Mouse (Mus musculus) thymus, adult 2 months (tissue): ENCODE measurements around the gene Tunar. TPM values are rescaled to one million over a fixed set of nuclear protein-coding genes. Genes with fewer than 3 reads are reported as not detected.

Source experiments
- DNase-seq: peaks from one replicate; pipeline ENCODE4 v3.0.0; 2021
- H3K27ac ChIP-seq: fragments of 200-500 bp; 2 replicates; pipeline ENCODE4 v1.5.1; 2012; ENCODE audit warnings: low read length, control low read depth; ENCODE audit not compliant: control insufficient read depth, insufficient read depth
- H3K27me3 ChIP-seq: fragments of 200-500 bp; 2 replicates; pipeline ENCODE4 v1.6.1; 2012; ENCODE audit warnings: mild to moderate bottlenecking, low read length, moderate library complexity, mixed read lengths; ENCODE audit not compliant: control insufficient read depth, insufficient read depth
- H3K36me3 ChIP-seq: fragments of 200-500 bp; 2 replicates; pipeline ENCODE4 v1.6.1; 2012; ENCODE audit warnings: mild to moderate bottlenecking, low read length, moderate library complexity; ENCODE audit not compliant: control insufficient read depth, insufficient read depth
- H3K4me1 ChIP-seq: fragments of 200-500 bp; replicated peaks from 2 replicates; pipeline ENCODE4 v1.6.1; 2012; ENCODE audit warnings: low read length; ENCODE audit not compliant: control insufficient read depth, insufficient read depth
- H3K4me3 ChIP-seq: fragments of 200-500 bp; 2 replicates; pipeline ENCODE4 v1.5.1; 2012; ENCODE audit warnings: mild to moderate bottlenecking, low read length, control low read depth, moderate library complexity; ENCODE audit not compliant: control insufficient read depth, insufficient read depth
- CTCF ChIP-seq: fragments of 200-500 bp; IDR thresholded peaks from 2 replicates; pipeline ENCODE4 v1.5.1; 2012; ENCODE audit warnings: mild to moderate bottlenecking, control low read depth, low read length, moderate library complexity, borderline replicate concordance; ENCODE audit not compliant: control insufficient read depth, poor library complexity, insufficient read depth; ENCODE audit errors: extremely low read depth
- POLR2A ChIP-seq: fragments of 200-500 bp; IDR thresholded peaks from 2 replicates; pipeline ENCODE4 v1.6.1; 2012; ENCODE audit warnings: mild to moderate bottlenecking, low read length, control low read depth, moderate library complexity; ENCODE audit not compliant: control insufficient read depth, poor library complexity, insufficient read depth; ENCODE audit errors: extremely low read depth
- WGBS: fragments of 180-500 bp; shearing (Covaris S2); methylation state at CpG from one replicate; pipeline ENCODE4 v1.1.7; 2018; 5-methylcytosine and 5-hydroxymethylcytosine counted together
- polyA plus RNA-seq: library from polyadenylated mRNA; depleted of rRNA; stranded (reverse); fragments of >200 nt; gene quantifications from 2 replicates; pipeline ENCODE4 v1.2.3, GENCODE M21; 2012

Gene Tunar
- polyA plus RNA-seq, 1 experiment = 0.05 TPM

DNA sequence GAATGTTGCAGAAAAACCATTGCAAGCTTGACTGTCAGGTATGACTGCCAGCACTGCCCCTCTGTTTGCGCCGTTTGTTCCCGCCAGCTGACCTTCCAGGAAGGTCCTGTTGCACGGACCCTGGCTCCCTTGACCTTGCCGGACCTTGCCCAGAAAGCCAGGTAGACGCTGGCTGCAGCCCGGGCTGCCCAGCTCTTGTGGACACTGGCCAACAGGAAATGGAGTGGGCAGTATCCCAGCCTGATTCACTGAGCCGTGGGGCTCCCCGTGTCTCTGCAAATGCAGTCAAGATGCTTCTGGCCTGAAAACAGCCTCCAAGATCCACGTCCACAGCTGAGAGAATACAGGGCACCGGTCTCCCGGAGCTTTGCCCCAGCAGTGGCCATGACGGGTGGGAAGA is 13.6 kb downstream of the Tunar start:
- WGBS = 89% methylated on average over 13 of the region's 13 CpGs
- H3K4me3 ChIP-seq = no peak overlapping the region
- no peak overlapping the region for H3K27ac ChIP-seq
- no peaks in the 10 kb centered on the region for H3K27me3 ChIP-seq
- TF ChIP-seq POLR2A (no peak), CTCF (no peak)
- no peaks in the 10 kb centered on the region for H3K36me3 ChIP-seq
- H3K4me1 ChIP-seq = no peaks in the 10 kb centered on the region
- no peak for DNase-seq

DNA sequence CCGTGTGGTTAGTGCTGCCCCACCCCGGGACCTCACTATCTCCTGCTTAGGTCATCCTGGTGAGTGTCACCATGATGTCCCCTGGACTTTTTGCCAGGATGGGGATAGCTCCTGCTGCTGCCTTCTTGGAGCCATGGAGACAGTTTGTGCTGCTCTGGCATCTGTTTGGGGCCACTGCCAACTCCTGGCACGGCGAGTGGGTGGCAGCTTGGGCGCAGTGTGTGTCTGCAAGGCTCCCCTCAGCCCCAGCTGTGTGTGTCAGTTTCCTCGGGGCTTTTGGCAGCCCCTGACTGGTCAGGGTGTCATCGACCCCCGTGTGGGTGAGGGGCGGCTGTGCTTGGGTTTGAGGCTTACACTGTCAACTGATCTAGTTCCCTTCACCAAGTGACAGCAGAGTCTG is 20.6 kb downstream of the Tunar start:
- Histone ChIP-seq H3K4me1 (no peaks in the 10 kb centered on the region), H3K27ac (no peak overlapping the region), H3K27me3 (no peaks in the 10 kb centered on the region), H3K4me3 (no peak overlapping the region), H3K36me3 (no peaks in the 10 kb centered on the region)
- no peak for TF ChIP-seq POLR2A
- TF ChIP-seq CTCF = no peak
- 83% methylated on average over 9 of the region's 9 CpGs for WGBS
- no peak for DNase-seq

DNA sequence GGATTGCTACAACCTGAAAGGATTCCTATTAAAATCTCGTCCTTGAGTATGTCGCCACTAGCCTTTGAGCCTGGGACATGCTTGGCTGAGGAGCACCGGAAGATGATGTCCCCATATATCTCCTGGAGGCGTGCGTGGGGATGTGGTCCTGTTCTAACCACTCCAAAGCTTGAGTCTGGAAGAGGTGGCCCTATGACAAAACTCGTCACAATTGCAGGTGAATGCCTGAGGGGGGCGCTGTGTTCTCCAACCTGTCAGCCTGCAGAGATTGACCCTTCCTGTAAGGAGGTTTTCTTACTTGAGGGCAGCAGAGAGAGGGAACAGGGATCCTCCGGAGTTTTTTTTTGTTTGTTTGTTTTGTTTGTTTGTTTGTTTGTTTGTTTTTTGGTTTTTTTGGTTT is 21.1 kb downstream of the Tunar start:
- WGBS = 83% methylated on average over 8 of the region's 8 CpGs
- Histone ChIP-seq H3K27ac (no peak overlapping the region), H3K27me3 (no peaks in the 10 kb centered on the region), H3K4me1 (no peaks in the 10 kb centered on the region), H3K4me3 (no peak overlapping the region), H3K36me3 (no peaks in the 10 kb centered on the region)
- no peak for DNase-seq
- TF ChIP-seq CTCF = no peak
- TF ChIP-seq POLR2A = no peak

DNA sequence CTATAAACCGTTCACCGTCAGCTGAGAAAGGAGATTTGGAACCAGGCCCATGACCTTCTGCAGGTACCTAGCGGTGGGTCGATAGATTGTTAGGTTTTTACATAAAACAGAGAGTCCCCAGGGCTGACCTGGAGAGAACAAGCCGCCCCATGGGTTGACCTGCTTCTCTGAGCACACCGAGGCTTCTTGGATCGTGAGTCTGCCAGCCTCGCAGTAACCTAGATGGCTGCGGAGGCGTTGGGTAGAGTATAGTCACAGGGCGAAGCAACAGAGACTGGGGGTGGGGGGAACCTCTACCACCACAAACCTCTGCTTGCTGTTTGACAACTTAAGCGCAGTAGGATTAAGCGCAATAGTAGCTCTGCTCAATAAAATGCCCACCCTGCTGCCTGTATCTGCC is 23.1 kb downstream of the Tunar start:
- H3K4me1 ChIP-seq = no peaks in the 10 kb centered on the region
- no peak for DNase-seq
- TF ChIP-seq POLR2A (no peak), CTCF (no peak)
- H3K27me3 ChIP-seq = no peaks in the 10 kb centered on the region
- no peak overlapping the region for H3K4me3 ChIP-seq
- H3K36me3 ChIP-seq = no peaks in the 10 kb centered on the region
- 93% methylated on average over 13 of the region's 13 CpGs for WGBS
- no peak overlapping the region for H3K27ac ChIP-seq

DNA sequence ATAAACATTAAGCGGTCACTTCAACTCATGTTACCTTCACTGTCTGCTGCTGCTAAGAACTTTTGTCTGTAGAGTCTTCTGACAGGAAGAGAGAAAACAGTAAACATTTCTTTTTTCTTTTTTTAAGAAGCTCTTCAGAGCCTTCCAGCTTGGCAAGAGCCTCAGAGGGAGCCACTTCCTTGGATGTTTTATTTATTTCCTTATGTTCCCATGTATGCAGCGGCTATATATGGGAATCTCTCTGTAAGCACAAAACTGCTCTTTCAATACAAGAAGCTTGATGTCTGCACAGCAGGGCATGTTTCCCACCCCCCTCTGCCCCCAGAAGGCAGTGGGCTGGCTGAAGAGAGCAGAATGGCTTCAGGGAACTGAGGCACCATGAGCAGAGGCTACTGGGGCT is 30.0 kb downstream of the Tunar start:
- 87% methylated on average over 2 of the region's 2 CpGs for WGBS
- TF ChIP-seq POLR2A = no peak
- no peaks in the 10 kb centered on the region for H3K27me3 ChIP-seq
- no peaks in the 10 kb centered on the region for H3K4me1 ChIP-seq
- no peak overlapping the region for H3K4me3 ChIP-seq
- DNase-seq = no peak
- no peak overlapping the region for H3K27ac ChIP-seq
- H3K36me3 ChIP-seq = no peaks in the 10 kb centered on the region

DNA sequence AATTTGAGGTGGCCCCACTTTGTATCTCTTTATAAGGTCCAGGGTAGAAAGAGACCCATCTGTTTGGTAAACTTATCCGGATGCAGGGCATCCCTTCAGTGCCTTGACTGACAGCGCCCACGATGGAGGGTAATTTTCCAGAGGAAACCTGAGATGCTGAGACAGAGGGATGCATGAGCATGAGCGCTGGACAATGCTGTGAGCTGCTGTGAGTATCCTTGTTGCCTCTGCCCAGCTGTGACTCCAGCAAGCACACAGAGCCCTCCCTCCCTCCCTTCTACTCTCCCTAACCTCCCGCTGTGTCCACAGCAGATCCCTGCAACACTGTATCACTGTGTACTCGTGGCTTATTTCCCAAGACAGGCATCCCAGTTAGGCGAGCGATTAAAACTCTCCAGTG is 40.9 kb downstream of the Tunar start:
- WGBS = 91% methylated on average over 8 of the region's 8 CpGs

DNA sequence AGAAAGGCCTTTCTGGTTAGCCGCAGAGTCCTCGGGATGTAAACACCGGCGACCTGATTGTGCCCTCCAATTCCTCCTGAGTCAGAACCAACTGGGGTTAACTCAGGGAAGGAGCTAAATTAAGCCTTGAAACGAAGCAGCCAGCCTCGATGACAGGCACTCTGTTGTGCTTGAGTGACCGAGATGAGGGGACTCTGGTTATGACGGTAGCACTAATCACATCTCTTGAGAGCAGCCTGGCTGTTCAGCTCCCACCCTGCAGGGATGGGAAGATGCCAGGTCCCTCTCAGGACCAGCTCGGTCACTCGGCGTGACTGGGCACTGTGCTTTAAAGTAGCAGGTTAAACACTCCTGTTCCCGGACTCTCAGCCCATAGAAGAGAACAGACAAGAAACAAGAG is 43.3 kb downstream of the Tunar start:
- H3K4me1 ChIP-seq = no peaks in the 10 kb centered on the region
- 67% methylated on average over 12 of the region's 12 CpGs for WGBS
- H3K4me3 ChIP-seq = no peak overlapping the region
- H3K27me3 ChIP-seq = no peaks in the 10 kb centered on the region
- H3K27ac ChIP-seq = no peak overlapping the region
- no peak for DNase-seq
- no peak for TF ChIP-seq CTCF
- TF ChIP-seq POLR2A = no peak
- no peaks in the 10 kb centered on the region for H3K36me3 ChIP-seq

More for the DNA sequence above, 40.9 kb downstream of the Tunar start:
- H3K36me3 ChIP-seq = no peaks in the 10 kb centered on the region
- no peak overlapping the region for H3K27ac ChIP-seq
- H3K4me3 ChIP-seq = no peak overlapping the region
- no peaks in the 10 kb centered on the region for H3K27me3 ChIP-seq
- DNase-seq = no peak
- no peaks in the 10 kb centered on the region for H3K4me1 ChIP-seq
- TF ChIP-seq CTCF (no peak), POLR2A (no peak)
